8 mouse cellular contexts compared by ENCODE assay signal in genomic region chr6:48537105-48537954, GRCm38 (mm10). TPM values are rescaled to one million over a fixed set of nuclear protein-coding genes. Genes with fewer than 3 reads are reported as not detected.
DNase-seq lines count a peak whose midpoint lies in the region; ATAC-seq lines count a peak whose summit lies in the region.

Gene Atp6v0e2 (plus strand): TSS chr6:48537615.

- ATAC-seq in intestine, embryonic 16.5 days = peak; percentile 84
- ATAC-seq in activated CD4-positive, CD25-positive, alpha-beta regulatory T cell, adult 4 months = no peak

- H3K4me2 ChIP-seq in intestine, embryonic 16.5 days (ENCODE audit: low read depth, low read length) = peak within 1 kb of the TSS; percentile 57

- no peak within 1 kb of the TSS for H3K27ac ChIP-seq in intestine, embryonic 16.5 days (ENCODE audit: low read length)

- peak within 1 kb of the TSS; percentile 53 for H3K4me3 ChIP-seq in intestine, embryonic 16.5 days (ENCODE audit: low read length)

- H3K9ac ChIP-seq in intestine, embryonic 16.5 days (ENCODE audit: low read depth, low read length) = peak within 1 kb of the TSS; percentile 64

- H3K27me3 ChIP-seq in intestine, embryonic 16.5 days (replicated peaks; ENCODE audit: control insufficient read depth, insufficient read depth, low read length) = no peaks in the 10 kb centered on the region

- H3K9me3 ChIP-seq in intestine, embryonic 16.5 days (ENCODE audit: control insufficient read depth, low read length) = no peaks in the 10 kb centered on the region

- H3K4me1 ChIP-seq in intestine, embryonic 16.5 days (ENCODE audit: control insufficient read depth, insufficient read depth, low read length) = peaks cover 22% of the 10 kb centered on the region

- peak; percentile 91 for DNase-seq in adrenal gland, postnatal 14 days
- DNase-seq in embryo, embryonic 9.5 days (ENCODE audit: extremely low spot score) = peak; percentile 88
- DNase-seq in gonadal fat pad, adult 2 months (ENCODE audit: low read depth) = no peak
- peak; percentile 80 to 90 for DNase-seq in left cerebral cortex, adult 9 months (ENCODE audit: low spot score in 2 of 2)
- DNase-seq in lung, postnatal 4 days = peak; percentile 80 to 84
- peak; percentile 87 to 88 for DNase-seq in right cerebral cortex, postnatal 36 days (ENCODE audit: low spot score in 2 of 2)

- 0 out of 2 replicates have a peak, but pooled peaks cover 3% of the 10 kb centered on the region for H3K36me3 ChIP-seq in intestine, embryonic 16.5 days (ENCODE audit: control insufficient read depth, insufficient read depth, low read length)

- WGBS in intestine, embryonic 16.5 days = 3% methylated on average over 38 of the region's 38 CpGs

RNA-seq across cellular contexts. Expression of gene Atp6v0e2, which starts in this region (rescaled TPM):
- 41.8 and 45.7 TPM in 2 replicates for total RNA-seq in adrenal gland, postnatal 14 days (2021)
- polyA plus RNA-seq in gonadal fat pad, adult 2 months (2012; rRNA removed) = 83.1 and 86.2 TPM in 2 replicates
- 25.1 and 26.0 TPM in 2 replicates for polyA plus RNA-seq in intestine, embryonic 16.5 days (2015; fragmentation: Nextera tagmentation; extraction: Ambion mirVana)
- not detected for polyA plus RNA-seq in activated CD4-positive, CD25-positive, alpha-beta regulatory T cell, adult 4 months (2017; shearing (Covaris generic))

Comparison
In these comparisons a context has a peak if more than half of its experiments do, and no peak if none do; other contexts are left out.
1. RNA of gene Atp6v0e2 (polyA plus RNA-seq): 83.1 to 86.2 TPM in gonadal fat pad, adult 2 months and 25.1 to 26.0 TPM in intestine, embryonic 16.5 days; not detected in activated CD4-positive, CD25-positive, alpha-beta regulatory T cell, adult 4 months; every median in the first group is over 10 times any median in the second.